Mouse (Mus musculus): ENCODE data around the gene Olfr330.
A peak's percentile ranks its signal among the peaks of the same experiment; 100 is the strongest.
"Not testable (repeated sequence)": the region's sequence is repeated elsewhere in the genome, so short reads cannot be mapped to it uniquely, and the experiment has no call there.

Gene Olfr330

GRCm38 (mm10) chr11:58534736-58535135 is at the start of gene Olfr330:
Gene Olfr330 (minus strand): TSS chr11:58534836.
- DNase-seq (ENCODE audit: low spot score): not testable (repeated sequence)

GRCm38 (mm10) chr11:58578636-58579035 is 44.0 kb upstream of the Olfr330 start:
- DNase-seq (ENCODE audit: low spot score): no peak

GRCm38 (mm10) chr11:58577430-58577829 is 42.8 kb upstream of the Olfr330 start, which contains the start of gene Olfr325:
Gene Olfr325 (plus strand): TSS chr11:58577730.
- no peak for DNase-seq (ENCODE audit: low spot score)

- no peak for DNase-seq (ENCODE audit: low spot score)
These were observed 35.8 kb upstream of the Olfr330 start, which contains the start of gene Olfr224 for GRCm38 (mm10) chr11:58570405-58570804. Gene Olfr224 (minus strand): TSS chr11:58570553.

- DNase-seq (ENCODE audit: low spot score): no peak
These were observed 20.9 kb upstream of the Olfr330 start, which contains the start of gene Olfr328 for GRCm38 (mm10) chr11:58555536-58555935. Gene Olfr328 (minus strand): TSS chr11:58555636.

GRCm38 (mm10) chr11:58546322-58546721 is 11.7 kb upstream of the Olfr330 start, which contains the start of gene Olfr329-ps:
Gene Olfr329-ps (minus strand): TSS chr11:58546422.
- no peak for DNase-seq (ENCODE audit: low spot score)

GRCm38 (mm10) chr11:58519756-58520155 is 14.9 kb downstream of the Olfr330 start:
- not testable (repeated sequence) for DNase-seq (ENCODE audit: low spot score)

- not testable (repeated sequence) for DNase-seq (ENCODE audit: low spot score)
These were observed 15.7 kb downstream of the Olfr330 start for GRCm38 (mm10) chr11:58518916-58519315.

- DNase-seq (ENCODE audit: low spot score): not testable (repeated sequence)
These were observed 25.6 kb downstream of the Olfr330 start for GRCm38 (mm10) chr11:58509058-58509457.

GRCm38 (mm10) chr11:58502472-58502871 is 32.2 kb downstream of the Olfr330 start, which contains the start of gene Olfr331:
Gene Olfr331 (minus strand): TSS chr11:58502572.
- not testable (repeated sequence) for DNase-seq (ENCODE audit: low spot score)

- DNase-seq (ENCODE audit: low spot score): peak; percentile 61
These were observed 35.3 kb downstream of the Olfr330 start for GRCm38 (mm10) chr11:58499290-58499689.

- DNase-seq (ENCODE audit: low spot score): no peak
These were observed 35.9 kb downstream of the Olfr330 start for GRCm38 (mm10) chr11:58498761-58499160.

GRCm38 (mm10) chr11:58492455-58492854 is 42.2 kb downstream of the Olfr330 start, which contains the start of gene Olfr332:
Gene Olfr332 (minus strand): TSS chr11:58492555.
- DNase-seq (ENCODE audit: low spot score): no peak

Measured in retina, embryonic 14.5 days (tissue).